In genomic region chr11:43658010-43658409, GRCm38 (mm10) we compare ENCODE assay signal across 28 mouse cellular contexts. TPM values are rescaled to one million over a fixed set of nuclear protein-coding genes. Genes with fewer than 3 reads are reported as not detected.
"Had no signal": no experiment of that assay in that cellular context is flagged by ENCODE, and none has a peak within 500 bp of the region (broad histone marks: within the 10 kb centered on the region; RNA-seq: fewer than 3 reads in every experiment).

No protein-coding gene starts in this region.

- H3K4me3 ChIP-seq: left cerebral cortex, adult 2 months; liver, embryonic 13.5 days; lung, embryonic 15.5 days; megakaryocyte, embryonic 14.5 days; midbrain, embryonic 10.5 days; midbrain, embryonic 13.5 days; myocyte; neural tube, embryonic 13.5 days had no signal

- H3K27ac ChIP-seq: kidney, postnatal 0 days; left cerebral cortex, adult 2 months; liver, embryonic 13.5 days; lung, embryonic 15.5 days; midbrain, embryonic 10.5 days; midbrain, embryonic 13.5 days; neural tube, embryonic 13.5 days had no signal

- H3K9ac ChIP-seq: liver, embryonic 13.5 days; lung, embryonic 15.5 days; midbrain, embryonic 13.5 days; neural tube, embryonic 13.5 days had no signal

- H3K36me3 ChIP-seq: liver, embryonic 13.5 days; lung, embryonic 15.5 days; midbrain, embryonic 10.5 days; midbrain, embryonic 13.5 days; neural tube, embryonic 13.5 days had no signal

- DNase-seq: kidney, adult 2 months; kidney, postnatal 25 days; layer of hippocampus, postnatal 36 days; liver, embryonic 13.5 days; retina, postnatal 1 day; right cerebral cortex, postnatal 25 days; spleen, adult 18-20 months; thymus, postnatal 25 days had no signal

- H3K4me2 ChIP-seq: liver, embryonic 13.5 days; lung, embryonic 15.5 days; midbrain, embryonic 13.5 days; neural tube, embryonic 13.5 days had no signal

- H3K27me3 ChIP-seq: liver, embryonic 13.5 days; lung, embryonic 15.5 days; megakaryocyte, embryonic 14.5 days; midbrain, embryonic 13.5 days; neural tube, embryonic 13.5 days had no signal

- H3K9me3 ChIP-seq: liver, embryonic 13.5 days; lung, embryonic 15.5 days; megakaryocyte, embryonic 14.5 days; midbrain, embryonic 10.5 days; midbrain, embryonic 13.5 days; neural tube, embryonic 13.5 days had no signal

- ATAC-seq: midbrain, embryonic 13.5 days; midbrain, embryonic 16.5 days had no signal

RNA-seq across cellular contexts. Expression of gene Fabp6, which starts 56.7 kb away (rescaled TPM):
- total RNA-seq: layer of hippocampus, adult 8-10 months; layer of hippocampus, postnatal 10 days; layer of hippocampus, postnatal 36 days; left cerebral cortex, adult 2 months; left cerebral cortex, postnatal 10 days; left cerebral cortex, postnatal 36 days; liver, adult 2 months; monocyte, adult 5-6 weeks; neutrophil, adult 5-6 weeks had no signal
- polyA plus RNA-seq: kidney, adult 2 months; kidney, embryonic 14.5 days; limb, embryonic 11.5 days; limb, embryonic 14.5 days; liver, adult 2 months; liver, embryonic 13.5 days; liver, embryonic 16.5 days; lung, embryonic 15.5 days; midbrain, embryonic 10.5 days; midbrain, embryonic 13.5 days; midbrain, embryonic 16.5 days; myocyte; neural tube, embryonic 13.5 days had no signal
